Mouse (Mus musculus) heart, adult 11 months (tissue): ENCODE results near the gene LTO1.

ENCODE experiments used
- DNase-seq: peaks from one replicate; pipeline ENCODE4 v3.0.0; 2022

The LTO1 gene

DNA sequence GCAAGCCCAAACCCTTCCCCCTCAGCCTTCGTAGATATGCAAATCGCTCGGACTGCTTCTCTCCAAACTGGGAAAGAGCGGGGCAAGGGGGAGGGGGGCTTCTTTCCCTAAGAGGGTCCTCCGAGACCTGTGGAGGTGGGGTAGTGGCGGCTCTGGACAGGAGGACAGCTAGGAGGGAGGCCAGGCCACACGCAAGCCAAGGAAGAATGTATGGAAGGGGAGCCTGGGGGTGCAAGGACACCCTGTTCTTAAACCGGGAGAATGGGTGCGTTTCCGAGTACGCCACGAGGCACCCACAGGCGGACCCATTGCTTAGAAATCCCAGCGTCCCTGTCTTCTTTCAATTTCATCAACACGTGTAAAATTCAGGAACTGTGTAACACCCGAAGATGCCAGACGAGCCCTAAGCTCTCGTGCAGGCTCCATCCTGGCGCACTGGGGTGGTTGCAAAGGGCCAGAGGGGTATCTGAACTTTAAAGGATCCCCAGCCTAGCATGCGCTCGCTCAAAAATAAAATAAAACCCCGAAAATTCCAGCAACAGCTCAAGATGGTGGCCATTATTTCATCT, 25.2 kb downstream of the LTO1 start:
- DNase-seq = peak; percentile 97

DNA sequence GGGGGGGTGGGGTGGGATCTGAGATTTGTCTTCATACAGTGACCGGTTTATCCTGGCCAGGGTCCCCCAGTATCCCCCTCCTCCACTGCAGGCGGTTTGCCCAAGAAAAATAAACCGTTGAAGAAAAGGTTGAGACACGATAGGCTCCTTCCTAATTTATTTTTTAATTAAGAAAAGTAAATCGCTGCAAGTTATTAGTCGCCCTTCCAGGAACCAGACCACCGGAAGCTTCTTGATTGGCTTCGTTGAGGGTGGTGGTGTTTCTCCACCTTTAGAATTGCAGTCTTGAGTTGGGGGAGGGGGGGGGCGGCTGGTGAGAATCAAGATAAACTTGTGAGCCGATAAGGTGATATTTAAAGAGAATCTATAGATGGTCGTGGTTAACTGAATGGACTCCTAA, 25.7 kb downstream of the LTO1 start:
- no peak for DNase-seq

DNA sequence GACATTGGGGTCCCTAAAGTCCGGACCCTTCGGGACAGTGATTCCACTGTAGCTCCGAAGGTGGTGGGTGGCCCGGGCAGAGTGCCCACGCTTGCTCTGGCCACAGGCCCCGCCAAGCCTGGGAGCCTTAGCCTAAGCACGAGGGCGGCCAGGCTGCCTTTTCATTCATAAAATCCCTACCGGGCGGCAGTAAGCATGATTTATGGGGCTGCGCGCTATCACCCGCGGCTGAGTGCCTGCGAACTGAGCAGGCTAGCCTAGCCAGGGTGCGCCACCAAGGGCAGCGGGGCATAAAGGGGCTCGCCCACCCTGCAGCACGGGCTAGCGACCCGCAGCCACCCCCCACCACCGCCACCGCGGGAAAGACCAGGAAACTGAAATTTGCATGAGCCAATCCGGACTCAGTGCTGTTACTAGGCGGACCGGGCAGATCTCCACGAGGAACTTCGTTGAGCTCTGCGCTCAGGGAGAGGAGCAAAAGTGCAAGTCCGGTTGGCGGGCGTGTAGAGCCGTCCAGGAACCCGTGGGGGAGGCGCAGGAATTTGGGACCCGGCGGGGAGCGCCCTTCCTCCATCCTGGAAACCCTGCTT, 26.4 kb downstream of the LTO1 start:
- DNase-seq = peak; percentile 100

DNA sequence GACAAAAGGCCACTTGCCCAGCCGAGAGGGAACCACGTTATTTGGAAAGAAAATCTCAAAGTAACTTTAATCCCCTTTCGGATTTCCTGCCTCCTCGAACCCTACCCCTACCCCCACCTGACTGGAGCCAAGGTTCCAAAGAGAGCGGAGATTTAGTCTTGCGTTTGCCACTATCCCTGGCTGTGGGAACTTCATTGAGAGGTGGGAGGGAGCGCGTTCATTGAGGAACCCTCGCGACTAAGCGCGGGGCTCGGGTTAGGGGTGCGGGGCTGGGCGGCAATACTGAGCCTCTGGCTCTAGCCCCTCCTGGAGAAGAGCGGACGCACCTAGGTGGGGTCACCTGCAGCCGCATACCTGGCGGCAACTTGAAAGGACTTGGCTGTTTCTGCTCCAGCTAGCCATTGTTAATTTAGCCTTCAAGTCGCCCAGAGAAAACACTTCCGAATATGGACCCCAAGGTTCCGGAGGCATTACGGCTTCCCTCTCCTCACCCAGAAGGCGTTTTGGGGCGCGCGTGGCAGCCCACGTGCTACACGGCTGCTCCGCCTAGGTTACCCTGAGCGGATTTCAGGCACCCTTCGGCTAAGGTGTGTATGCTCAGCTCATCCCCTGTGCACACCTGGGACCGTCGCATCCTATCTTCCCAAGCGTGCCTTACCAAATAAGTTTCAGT, 27.3 kb downstream of the LTO1 start:
- DNase-seq = peak; percentile 97

DNA sequence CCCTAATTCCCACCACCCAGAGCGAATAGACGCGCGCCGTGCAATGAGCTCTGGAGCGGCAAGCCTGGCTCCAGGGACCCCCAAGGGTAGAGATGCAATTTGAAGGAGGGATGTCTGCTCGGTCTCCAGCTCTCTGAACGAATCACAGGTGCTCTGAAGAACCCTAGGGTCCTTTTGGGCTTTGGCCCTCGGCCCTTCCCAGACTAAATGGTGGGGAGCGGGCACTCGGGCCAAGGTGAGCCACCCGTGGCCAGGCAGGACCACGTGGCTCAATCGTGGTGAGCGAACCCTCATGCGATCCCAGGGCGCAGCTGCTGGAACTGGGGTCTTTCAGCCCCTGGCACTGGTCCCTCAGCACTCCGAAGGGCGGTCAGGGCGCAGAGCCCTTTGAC, 27.8 kb downstream of the LTO1 start:
- DNase-seq = no peak

DNA sequence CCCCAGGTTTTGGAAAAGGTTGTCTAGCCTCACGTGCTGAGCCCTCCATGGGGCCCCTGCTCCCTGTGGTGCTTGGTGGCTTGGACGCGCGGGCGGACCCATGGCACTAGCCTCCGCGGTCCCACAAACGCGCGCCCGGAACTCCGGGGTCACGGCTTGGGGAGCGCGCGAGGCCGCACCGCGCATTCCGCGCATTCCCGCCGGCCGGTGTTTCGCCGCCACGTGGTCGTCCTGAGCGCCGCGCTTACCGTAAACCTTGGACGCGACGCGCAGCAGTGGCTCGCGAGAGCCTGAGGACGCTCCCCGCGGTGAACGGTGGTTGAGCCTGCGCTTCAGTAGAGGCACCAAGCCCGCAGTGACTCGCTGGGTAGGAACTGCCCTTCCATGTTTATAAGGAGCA, 28.4 kb downstream of the LTO1 start:
- peak; percentile 98 for DNase-seq

DNA sequence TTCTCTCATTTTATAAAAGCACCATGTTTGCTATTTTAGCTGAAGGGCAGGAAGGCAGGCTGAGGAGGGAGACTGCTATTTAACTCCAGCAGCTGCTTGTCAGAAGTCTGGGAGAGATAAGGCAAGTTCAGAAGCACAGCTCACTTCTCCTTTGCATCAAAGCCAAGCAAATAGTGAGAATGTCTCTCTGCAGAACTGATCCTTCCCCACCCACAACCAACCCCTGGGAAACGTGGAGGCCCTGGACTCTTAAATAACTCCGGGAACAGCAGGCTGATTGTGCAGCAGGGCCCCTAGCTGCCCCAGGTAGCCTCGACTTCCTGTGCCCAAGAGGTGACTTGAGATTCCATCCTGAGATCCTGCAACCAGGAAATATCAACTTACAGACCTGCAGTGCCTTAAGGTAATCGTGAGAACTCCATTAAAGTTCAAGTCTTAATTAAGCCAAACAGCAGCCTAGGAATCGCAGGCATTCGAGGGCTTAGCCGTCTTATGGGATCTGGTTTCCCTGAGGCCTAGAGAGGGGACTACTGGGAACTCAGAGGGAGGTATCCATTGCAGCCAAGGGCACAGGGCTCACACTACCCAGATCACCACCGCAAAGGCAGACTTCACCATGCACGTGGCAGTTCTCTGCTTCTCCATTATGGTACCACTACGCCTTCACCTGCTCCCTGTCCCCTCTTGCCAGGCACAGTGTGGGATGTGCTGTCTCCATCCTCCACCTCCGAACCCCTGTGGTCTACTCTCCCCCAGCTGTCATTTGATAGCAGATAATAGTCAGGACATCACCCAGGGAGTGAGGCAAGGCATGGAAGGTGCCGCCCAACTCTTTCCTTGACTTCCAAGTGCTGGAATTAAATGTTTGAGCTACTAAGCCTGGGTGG, 43.9 kb downstream of the LTO1 start:
- peak; percentile 82 for DNase-seq

DNA sequence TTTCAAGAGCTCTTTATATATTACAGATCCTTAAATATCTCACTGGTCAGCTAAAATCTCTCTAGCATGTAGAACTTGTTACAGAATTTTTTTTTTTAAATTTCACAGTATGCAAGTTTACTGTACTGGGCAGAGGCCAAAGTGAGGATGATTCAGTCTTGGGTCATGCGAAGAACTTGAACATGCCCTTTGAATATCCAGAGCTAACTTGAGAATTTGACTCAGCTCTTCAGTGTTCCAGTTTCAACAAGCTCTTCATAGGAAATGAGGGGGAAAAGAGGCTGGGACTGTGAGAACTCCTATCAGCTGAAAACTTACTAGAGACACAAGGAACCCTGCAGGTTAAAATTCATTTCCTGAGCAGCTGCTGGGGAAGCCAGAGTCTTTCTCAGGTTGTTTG, 49.0 kb downstream of the LTO1 start:
- DNase-seq = no peak

DNA sequence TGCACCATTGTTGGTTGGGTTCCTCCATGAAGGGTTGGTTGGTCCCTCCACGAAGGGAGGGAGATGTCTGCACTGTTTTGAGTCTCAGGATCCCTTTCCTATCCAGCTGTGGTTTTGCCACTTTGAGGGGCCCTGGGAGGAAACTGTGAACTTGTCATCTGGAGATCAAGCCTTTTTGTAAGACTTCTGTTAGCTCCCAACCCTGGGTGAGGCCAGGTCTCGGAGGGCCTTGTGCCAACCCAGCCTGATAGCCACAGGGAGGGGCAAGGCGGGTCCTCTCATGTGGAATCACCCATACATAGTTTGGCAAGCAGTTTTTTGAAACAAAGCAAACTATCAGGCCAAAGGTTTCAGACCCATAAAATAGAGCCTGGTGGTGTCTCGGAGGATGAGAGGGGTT, 49.4 kb downstream of the LTO1 start:
- DNase-seq = no peak

DNA sequence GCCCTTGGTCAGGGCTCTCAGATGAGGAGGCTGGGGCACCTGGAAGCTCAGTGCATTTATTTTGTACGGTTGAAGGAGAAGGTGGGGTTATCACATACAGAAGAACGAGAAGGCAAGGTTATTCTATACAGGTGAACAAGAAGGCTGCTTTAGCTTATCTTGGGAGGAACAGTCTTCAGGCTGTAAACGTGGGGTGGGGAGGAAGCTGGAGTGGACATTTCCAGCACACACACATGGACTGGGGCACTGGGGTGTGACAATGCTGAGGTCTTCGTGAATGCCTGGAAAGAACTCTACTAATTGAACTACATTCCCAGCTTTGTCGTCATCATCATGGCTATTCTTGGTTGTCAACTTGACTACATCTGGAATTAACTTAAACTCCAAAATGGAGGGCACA, 51.0 kb downstream of the LTO1 start:
- no peak for DNase-seq

DNA sequence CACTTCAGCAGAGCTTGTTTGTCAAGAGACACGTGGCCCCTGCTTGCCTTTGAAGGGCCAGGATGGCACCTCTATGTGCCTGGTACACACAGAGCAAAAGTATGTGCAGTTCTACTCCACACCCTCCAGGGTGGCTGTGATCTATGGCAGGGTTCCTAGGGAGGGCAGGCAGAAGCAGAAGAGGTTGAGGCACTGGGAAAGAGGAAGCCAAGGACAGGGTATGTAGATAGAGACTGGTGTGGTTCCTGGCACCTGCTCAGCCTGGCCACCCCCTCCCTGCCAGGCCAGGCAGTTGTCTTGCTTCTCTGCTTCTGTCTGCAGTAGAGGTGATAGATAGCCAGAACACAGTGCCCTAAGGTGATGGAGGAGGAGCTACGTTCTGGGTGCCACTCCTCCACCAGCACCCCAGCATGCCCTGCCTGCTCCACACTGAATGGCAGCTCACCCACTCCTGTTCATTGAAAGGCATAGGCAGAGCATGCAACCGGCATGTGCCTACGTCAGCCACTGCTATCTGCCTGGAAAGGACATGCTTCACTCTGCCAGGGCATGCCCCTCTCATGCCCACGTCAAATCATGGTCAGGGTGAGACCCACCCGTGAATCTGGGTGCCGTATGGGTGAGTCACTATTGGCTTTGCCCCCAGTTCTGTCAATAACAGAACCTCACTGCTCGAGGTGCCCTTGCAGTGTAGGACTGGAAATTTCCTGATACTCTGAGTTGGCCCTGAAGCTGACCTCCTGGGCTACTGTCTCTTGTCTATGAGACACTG, 56.3 kb downstream of the LTO1 start:
- DNase-seq = peak; percentile 94

DNA sequence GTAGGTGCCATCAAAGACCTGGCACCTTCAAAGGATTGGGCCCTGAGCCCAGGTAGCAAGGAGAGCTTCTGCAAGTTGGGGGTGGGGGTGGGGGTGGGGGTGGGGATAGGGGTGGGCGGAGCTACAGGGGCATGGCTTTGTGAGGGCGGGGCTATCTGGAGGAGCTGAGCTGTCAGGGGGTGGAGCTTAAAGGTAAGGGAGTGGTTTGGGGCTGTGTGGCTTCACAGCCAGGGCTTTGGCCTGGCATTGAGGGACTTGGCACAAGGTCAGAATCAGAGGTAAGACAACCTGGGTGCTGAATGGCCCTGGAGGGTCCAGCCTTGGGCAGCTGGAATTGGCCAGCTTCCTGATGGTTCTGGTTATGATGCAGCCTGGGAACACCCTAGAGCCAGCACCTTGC, 56.9 kb downstream of the LTO1 start:
- peak; percentile 88 for DNase-seq

DNA sequence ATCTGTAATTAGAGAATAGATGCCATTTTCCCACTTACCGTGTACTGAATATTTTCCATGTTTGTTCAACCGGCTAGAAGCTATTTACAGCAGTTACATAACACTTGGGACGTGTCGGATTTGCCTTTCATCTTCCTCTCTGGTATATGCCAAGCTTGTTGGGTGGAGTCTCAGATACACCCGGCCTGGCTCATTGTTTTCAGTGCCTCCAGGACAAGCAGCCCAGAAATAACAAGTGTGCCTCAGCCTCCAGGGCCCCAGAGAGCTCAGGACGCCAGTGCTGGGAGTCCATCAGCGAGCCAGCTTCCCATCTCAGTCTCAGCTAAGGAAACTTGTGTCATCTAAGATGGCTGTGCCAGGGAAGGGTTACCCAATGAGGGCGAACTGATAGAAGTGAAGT, 58.6 kb downstream of the LTO1 start:
- peak; percentile 98 for DNase-seq

DNA sequence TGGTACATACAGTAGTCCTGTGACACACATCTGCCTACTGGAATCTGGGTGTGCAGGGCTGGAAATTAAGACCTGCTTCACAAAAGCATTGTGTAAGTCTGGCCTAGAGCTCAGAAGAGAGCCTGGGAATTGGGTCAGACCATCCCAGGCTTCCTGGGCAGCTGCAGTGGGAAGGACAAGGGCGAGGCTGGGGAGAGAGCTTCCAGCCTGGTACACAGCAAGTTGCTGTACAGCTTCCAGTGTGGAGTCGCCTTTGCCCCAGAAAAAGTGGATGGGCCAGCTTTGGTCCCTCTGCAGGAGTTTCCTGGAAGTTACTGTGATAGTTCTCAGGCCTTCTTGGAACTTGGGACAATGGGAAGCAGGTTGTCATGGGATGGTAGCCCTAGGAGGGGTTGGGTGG, 62.2 kb downstream of the LTO1 start:
- DNase-seq = no peak

DNA sequence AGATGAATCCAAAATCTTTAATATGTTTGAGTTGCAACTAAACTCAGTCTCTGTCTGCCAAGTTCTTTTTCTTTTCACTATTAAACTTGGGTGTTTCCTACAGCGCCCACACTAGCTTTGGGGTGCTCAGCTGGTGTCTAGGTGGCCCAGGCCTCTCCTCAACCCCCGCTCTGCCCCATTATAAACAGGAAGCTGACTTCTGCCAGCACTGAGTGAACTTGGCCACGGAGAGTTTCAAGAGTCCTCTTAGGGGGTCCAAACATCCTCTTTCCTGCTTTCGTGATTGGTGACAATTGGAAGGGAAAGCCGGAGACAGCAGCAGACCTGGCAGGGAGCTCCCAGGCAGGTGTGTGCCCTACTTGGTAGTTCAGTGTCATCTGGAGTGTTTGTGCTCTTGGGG, 64.9 kb downstream of the LTO1 start:
- DNase-seq = peak; percentile 95
